Mouse (Mus musculus) heart, embryonic 13.5 days (tissue): ENCODE data around the gene Erbb3. TPM values are rescaled to one million over a fixed set of nuclear protein-coding genes. Genes with fewer than 3 reads are reported as not detected.
A peak's percentile ranks its signal among the peaks of the same experiment; 100 is the strongest.
"Not testable (repeated sequence)": the region's sequence is repeated elsewhere in the genome, so short reads cannot be mapped to it uniquely, and the experiment has no call there.

Source experiments
- ATAC-seq: fragments of 200-750 bp; cut with Nextera tagmentation; 2 replicates; pipeline ENCODE4 v1.8.0; 2017; ENCODE audit warnings: moderate TSS enrichment; ENCODE audit not compliant: insufficient number of reproducible peaks, low FRiP score, low TSS enrichment; ENCODE audit errors: extremely low read depth
- H3K27ac ChIP-seq: fragments of 300-500 bp; sonication (generic); replicated peaks from 2 replicates; pipeline ENCODE4 v1.5.1; 2015; ENCODE audit warnings: moderate library complexity, mild to moderate bottlenecking, inconsistent platforms
- H3K27me3 ChIP-seq: fragments of 300-500 bp; sonication (generic); replicated peaks from 2 replicates; pipeline ENCODE4 v1.6.1; 2015; ENCODE audit warnings: mild to moderate bottlenecking, inconsistent platforms
- H3K36me3 ChIP-seq: fragments of 300-500 bp; sonication (generic); 2 replicates; pipeline ENCODE4 v1.6.1; 2015; ENCODE audit warnings: mild to moderate bottlenecking, inconsistent platforms
- H3K4me1 ChIP-seq: fragments of 300-500 bp; sonication (generic); 2 replicates; pipeline ENCODE4 v1.6.1; 2015; ENCODE audit warnings: inconsistent platforms
- H3K4me2 ChIP-seq: fragments of 300-500 bp; sonication (generic); 2 replicates; pipeline ENCODE4 v1.6.1; 2015; ENCODE audit warnings: inconsistent platforms, mild to moderate bottlenecking, moderate library complexity
- H3K4me3 ChIP-seq: fragments of 300-500 bp; sonication (generic); 2 replicates; pipeline ENCODE4 v1.5.1; 2015; ENCODE audit warnings: moderate library complexity, mild to moderate bottlenecking, inconsistent platforms
- H3K9ac ChIP-seq: fragments of 300-500 bp; sonication (generic); 2 replicates; pipeline ENCODE4 v1.6.1; 2015; ENCODE audit warnings: inconsistent platforms, mild to moderate bottlenecking, moderate library complexity
- H3K9me3 ChIP-seq: fragments of 300-500 bp; sonication (generic); 2 replicates; pipeline ENCODE4 v1.6.1; 2016; ENCODE audit warnings: inconsistent platforms
- WGBS: fragments of 180-500 bp; shearing (Covaris S2); methylation state at CpG from one replicate; pipeline ENCODE4 v1.1.7; 2015; ENCODE audit warnings: mixed read lengths; 5-methylcytosine and 5-hydroxymethylcytosine counted together
- polyA plus RNA-seq: library from polyadenylated mRNA; unstranded; fragments of >200 nt; fragmentation: Nextera tagmentation; extraction: Ambion mirVana; gene quantifications from 2 replicates; pipeline ENCODE4 v1.2.1, GENCODE M21; 2015

The Erbb3 gene
- 3.7 and 4.1 TPM in 2 replicates for polyA plus RNA-seq

- WGBS = under 1% methylated on average over 42 of the region's 43 CpGs
- no peaks in the 10 kb centered on the region for H3K36me3 ChIP-seq
- H3K4me1 ChIP-seq = peaks cover 28% of the 10 kb centered on the region
- H3K4me3 ChIP-seq = peak within 1 kb of the TSS; percentile 77
- H3K27ac ChIP-seq = peak within 1 kb of the TSS; percentile 39
- peak within 1 kb of the TSS; percentile 80 for H3K9ac ChIP-seq
- ATAC-seq = 0 out of 2 replicates have a peak, but pooled peaks have one; percentile 5
- peak within 1 kb of the TSS; percentile 99 for H3K4me2 ChIP-seq
- peaks cover 46% of the 10 kb centered on the region for H3K27me3 ChIP-seq
- no peaks in the 10 kb centered on the region for H3K9me3 ChIP-seq
These were observed at the start of gene Erbb3 for GRCm38 (mm10) chr10:128589464-128590192. Gene Erbb3, minus strand, starts transcription at chr10:128589652.

- H3K4me3 ChIP-seq = 0 out of 2 replicates have a peak overlapping the region, but pooled peaks have one; percentile 11
These were observed 47.6 kb upstream of the Erbb3 start for GRCm38 (mm10) chr10:128637011-128637410.

GRCm38 (mm10) chr10:128636561-128636960, 47.1 kb upstream of the Erbb3 start:
- Histone ChIP-seq H3K4me2 (peak overlapping the region; percentile 53), H3K9me3 (no peaks in the 10 kb centered on the region), H3K27me3 (no peaks in the 10 kb centered on the region), H3K4me3 (no peak overlapping the region), H3K36me3 (peaks cover 17% of the 10 kb centered on the region; the same call in 1 of the 2 replicates), H3K27ac (no peak overlapping the region), H3K4me1 (peaks cover 13% of the 10 kb centered on the region), H3K9ac (peak overlapping the region; percentile 37; the same call in 1 of the 2 replicates)
- no peak for ATAC-seq
- 43% methylated on average over 6 of the region's 6 CpGs for WGBS

More at GRCm38 (mm10) chr10:128637011-128637410, 47.6 kb upstream of the Erbb3 start:
- peak overlapping the region; percentile 53 for H3K4me2 ChIP-seq
- peak overlapping the region; percentile 37 for H3K9ac ChIP-seq
- peaks cover 17% of the 10 kb centered on the region; the same call in 1 of the 2 replicates for H3K36me3 ChIP-seq
- WGBS = 18% methylated on average over 11 of the region's 11 CpGs
- H3K4me1 ChIP-seq = peaks cover 18% of the 10 kb centered on the region
- no peaks in the 10 kb centered on the region for H3K9me3 ChIP-seq
- ATAC-seq = no peak
- H3K27me3 ChIP-seq = no peaks in the 10 kb centered on the region
- no peak overlapping the region for H3K27ac ChIP-seq

DNA sequence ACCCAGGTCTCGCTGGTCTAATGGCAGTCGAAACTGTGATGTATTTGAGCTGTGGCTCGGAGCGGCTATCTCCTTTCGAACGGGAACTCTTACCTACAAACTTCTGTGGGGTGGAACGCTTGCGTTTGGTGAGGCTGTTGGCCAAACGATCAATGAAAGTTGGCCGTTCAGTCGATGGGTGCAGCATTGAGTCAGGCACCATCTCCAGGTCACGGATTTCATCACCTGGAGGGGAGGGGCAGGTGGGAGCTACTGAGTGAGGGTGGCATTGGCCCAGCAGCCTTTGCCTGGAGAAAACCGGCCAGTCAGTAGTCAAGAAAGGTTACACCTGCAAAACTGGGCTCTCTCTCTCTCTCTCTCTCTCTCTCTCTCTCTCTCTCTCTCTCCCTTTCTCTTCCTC, 46.2 kb upstream of the Erbb3 start:
- Histone ChIP-seq H3K36me3 (peaks cover 17% of the 10 kb centered on the region; the same call in 1 of the 2 replicates), H3K27me3 (no peaks in the 10 kb centered on the region), H3K9me3 (no peaks in the 10 kb centered on the region), H3K4me1 (peaks cover 13% of the 10 kb centered on the region), H3K27ac (no peak overlapping the region), H3K4me2 (no peak overlapping the region), H3K4me3 (no peak overlapping the region), H3K9ac (no peak overlapping the region)
- no peak for ATAC-seq
- WGBS = 89% methylated on average over 13 of the region's 13 CpGs

- Histone ChIP-seq H3K9me3 (no peaks in the 10 kb centered on the region), H3K9ac (no peak overlapping the region), H3K4me3 (no peak overlapping the region), H3K36me3 (peaks cover 14% of the 10 kb centered on the region; the same call in 1 of the 2 replicates), H3K4me2 (no peak overlapping the region), H3K27ac (no peak overlapping the region), H3K4me1 (peaks cover under 1% of the 10 kb centered on the region; the same call in 1 of the 2 replicates), H3K27me3 (no peaks in the 10 kb centered on the region)
- 17% methylated on average over 6 of the region's 6 CpGs for WGBS
- no peak for ATAC-seq
These were observed 42.1 kb upstream of the Erbb3 start for GRCm38 (mm10) chr10:128631571-128631970.

GRCm38 (mm10) chr10:128630306-128630705, 40.9 kb upstream of the Erbb3 start:
- H3K27me3 ChIP-seq, H3K4me1 ChIP-seq, H3K4me3 ChIP-seq, H3K9ac ChIP-seq, H3K27ac ChIP-seq, ATAC-seq, H3K9me3 ChIP-seq, H3K4me2 ChIP-seq: not testable (repeated sequence)
- H3K36me3 ChIP-seq = peaks cover 16% of the 10 kb centered on the region
- WGBS = 66% methylated on average over 5 of the region's 5 CpGs

DNA sequence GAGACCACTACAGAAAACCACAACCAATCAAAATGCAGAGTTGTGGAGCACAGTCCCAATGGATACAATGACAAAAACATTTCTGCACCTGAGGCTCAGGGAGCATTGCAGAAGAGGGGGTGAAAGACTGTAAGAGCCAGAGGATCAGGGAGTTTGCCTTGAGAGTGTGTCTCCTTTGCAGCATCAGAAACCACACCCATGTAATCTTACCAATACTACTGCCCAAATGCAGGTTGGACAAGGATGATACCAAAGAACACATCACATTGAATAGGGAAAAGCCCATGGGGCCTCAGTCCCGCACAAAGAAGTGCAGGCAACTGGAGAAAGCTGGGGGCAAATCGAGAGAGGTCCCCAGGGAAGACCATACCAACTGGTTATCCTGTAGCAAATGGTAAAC, 40.3 kb upstream of the Erbb3 start:
- H3K4me1 ChIP-seq = peaks cover 9% of the 10 kb centered on the region
- ATAC-seq = no peak
- no peaks in the 10 kb centered on the region for H3K27me3 ChIP-seq
- no peak overlapping the region for H3K4me3 ChIP-seq
- no peak overlapping the region for H3K27ac ChIP-seq
- no peak overlapping the region for H3K4me2 ChIP-seq
- WGBS = 77% methylated on average over 2 of the region's 2 CpGs
- no peaks in the 10 kb centered on the region for H3K9me3 ChIP-seq
- H3K36me3 ChIP-seq = peaks cover 22% of the 10 kb centered on the region
- H3K9ac ChIP-seq = no peak overlapping the region

DNA sequence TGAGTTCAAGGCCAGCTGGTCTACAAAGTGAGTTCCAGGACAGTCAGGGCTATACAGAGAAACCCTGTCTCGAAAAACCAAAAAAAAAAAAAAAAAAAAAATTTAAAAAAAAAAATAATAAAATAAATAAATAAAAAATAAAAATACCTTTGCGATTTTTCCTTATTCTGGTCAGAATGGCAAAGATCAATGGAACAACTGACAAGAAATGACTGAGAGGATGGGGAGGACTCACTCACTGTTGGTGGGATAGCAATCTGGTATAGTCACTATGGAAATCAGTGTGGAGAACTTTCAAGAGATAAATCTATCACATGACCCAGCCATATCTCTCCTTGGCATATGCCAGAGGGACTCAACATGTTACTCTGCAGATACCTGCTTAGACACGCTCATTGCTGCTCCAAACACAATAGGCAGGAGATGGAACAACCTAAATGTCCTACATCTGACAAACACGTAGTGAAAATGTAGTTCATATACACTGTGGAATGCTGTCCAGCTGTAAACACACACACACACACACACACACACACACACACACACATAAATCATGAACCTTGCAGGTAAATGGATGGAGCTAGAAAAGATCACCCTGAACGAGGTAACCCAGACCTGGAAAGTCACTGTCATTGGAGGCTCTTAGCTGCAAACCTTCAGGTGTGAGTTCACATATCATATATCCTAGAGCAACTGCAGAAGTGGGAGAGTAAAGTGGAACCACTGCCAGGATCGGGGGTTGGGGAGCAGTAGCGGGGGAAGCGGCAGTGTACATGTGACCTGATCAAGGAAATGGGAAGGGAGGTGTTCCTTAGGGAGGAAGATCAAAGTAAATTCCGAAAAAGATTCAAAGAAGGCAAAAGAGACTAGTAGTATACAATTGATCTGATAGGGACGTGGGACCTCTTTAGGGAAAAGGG, 38.2 kb upstream of the Erbb3 start:
- Histone ChIP-seq H3K4me3 (no peak overlapping the region), H3K27ac (no peak overlapping the region), H3K36me3 (peaks cover 28% of the 10 kb centered on the region), H3K9me3 (no peaks in the 10 kb centered on the region), H3K27me3 (no peaks in the 10 kb centered on the region), H3K9ac (no peak overlapping the region), H3K4me2 (no peak overlapping the region), H3K4me1 (peaks cover 10% of the 10 kb centered on the region)
- ATAC-seq = no peak
- 72% methylated on average over 10 of the region's 10 CpGs for WGBS

DNA sequence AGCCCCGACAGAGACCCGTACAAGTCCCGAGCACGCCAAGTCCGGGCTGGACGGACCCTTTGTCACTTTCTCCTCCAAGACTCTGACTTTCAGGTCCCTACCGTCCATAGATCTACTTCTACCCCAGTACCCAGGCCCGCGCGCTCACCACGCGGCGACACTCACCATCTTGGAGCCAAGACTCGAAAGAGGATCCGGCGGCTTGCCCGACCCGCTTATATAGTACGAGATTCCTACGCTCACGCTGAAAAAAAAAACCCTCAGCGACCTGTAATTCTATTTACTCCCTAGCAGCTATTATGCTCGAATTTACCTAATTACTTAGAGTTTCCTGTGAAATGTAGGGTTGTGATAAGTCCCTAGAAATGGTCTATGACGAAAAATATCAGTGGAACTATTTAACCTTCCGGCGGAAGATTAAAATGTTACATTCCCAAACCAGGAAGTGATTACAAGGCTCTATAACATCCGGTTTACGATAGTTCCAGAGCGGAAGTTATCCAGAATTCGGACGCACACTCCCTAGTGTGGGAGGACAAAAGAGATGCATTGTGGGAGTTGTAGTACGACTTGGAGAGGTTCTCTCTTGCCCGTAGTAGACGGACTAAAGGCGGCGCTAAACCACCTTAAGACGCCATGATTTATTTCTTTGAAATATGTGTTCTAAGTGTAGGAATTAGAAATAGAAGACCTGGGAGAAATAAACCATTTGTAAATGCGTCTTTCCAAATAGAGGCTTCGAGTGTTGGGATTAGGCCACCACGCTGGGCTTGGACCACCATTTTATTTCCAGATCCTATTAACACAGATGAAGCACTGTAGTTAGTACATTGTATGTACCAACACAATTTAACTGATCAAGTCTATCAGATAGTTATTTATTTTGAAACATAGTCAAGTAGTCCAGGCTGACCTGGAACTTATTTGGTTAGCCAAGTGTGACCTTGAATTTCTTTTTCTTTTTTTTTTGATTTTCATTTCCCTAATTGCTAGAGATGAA, 37.2 kb upstream of the Erbb3 start, which contains the start of gene Rps26:
Gene Rps26, minus strand, starts transcription at position 437 of the 1,000 bp plus-strand sequence.
- H3K27me3 ChIP-seq = no peaks in the 10 kb centered on the region
- ATAC-seq = peak; percentile 97
- H3K4me1 ChIP-seq = peaks cover 10% of the 10 kb centered on the region
- WGBS = 1% methylated on average over 40 of the region's 40 CpGs
- no peaks in the 10 kb centered on the region for H3K9me3 ChIP-seq
- H3K36me3 ChIP-seq = peaks cover 34% of the 10 kb centered on the region
- H3K4me3 ChIP-seq = peak within 1 kb of the TSS; percentile 91
- H3K9ac ChIP-seq = peak within 1 kb of the TSS; percentile 98
- H3K27ac ChIP-seq = peak within 1 kb of the TSS; percentile 73
- peak within 1 kb of the TSS; percentile 85 for H3K4me2 ChIP-seq

DNA sequence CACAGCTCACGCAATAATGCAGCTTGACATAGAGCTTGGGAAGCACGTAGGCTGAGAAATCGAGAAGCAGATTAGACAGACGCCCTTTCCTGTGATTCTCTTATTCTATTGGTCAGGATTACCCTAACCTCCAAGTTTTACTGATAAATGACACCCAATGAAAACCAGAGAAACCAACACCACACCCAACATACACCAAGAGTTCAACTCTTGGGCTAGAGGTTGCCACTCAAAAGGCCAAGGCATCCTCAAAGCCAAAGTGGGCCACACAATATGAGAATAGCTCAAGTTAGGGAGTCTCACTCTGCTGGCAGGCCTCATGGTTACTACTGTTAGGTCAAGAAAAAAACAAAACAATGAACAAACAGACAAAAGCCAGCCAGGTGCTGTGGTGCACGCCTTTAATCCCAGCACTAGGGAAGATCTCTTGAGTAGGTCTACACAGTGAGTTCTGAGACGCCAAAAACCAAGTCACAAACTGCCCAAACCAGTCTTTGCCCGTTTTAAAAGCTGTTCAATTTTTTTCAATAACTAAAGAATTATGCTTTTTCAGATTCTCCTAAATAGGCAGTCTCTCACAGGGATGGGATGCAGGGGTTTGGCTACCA, 35.9 kb upstream of the Erbb3 start:
- 32% methylated on average over 7 of the region's 7 CpGs for WGBS
- ATAC-seq = no peak

More for the DNA sequence above, 35.9 kb upstream of the Erbb3 start:
- Histone ChIP-seq H3K9ac (peak overlapping the region; percentile 98), H3K27me3 (no peaks in the 10 kb centered on the region), H3K36me3 (peaks cover 34% of the 10 kb centered on the region), H3K4me1 (peaks cover 10% of the 10 kb centered on the region), H3K27ac (peak overlapping the region; percentile 73), H3K4me2 (peak overlapping the region; percentile 85), H3K9me3 (no peaks in the 10 kb centered on the region), H3K4me3 (peak overlapping the region; percentile 91)
